Mouse (Mus musculus): ENCODE measurements around the gene Cox5b.
"Not testable (repeated sequence)": the region's sequence is repeated elsewhere in the genome, so short reads cannot be mapped to it uniquely, and the experiment has no call there.

Cox5b gene

GRCm38 (mm10) chr1:36691271-36692155 is at the start of gene Cox5b:
TSS of gene Cox5b (plus strand) at chr1:36691449.
- peak; percentile 98 for DNase-seq (ENCODE audit: low read depth)

- DNase-seq (ENCODE audit: low read depth): no peak
Observed at GRCm38 (mm10) chr1:36643957-36644614, 47.2 kb upstream of the Cox5b start.

GRCm38 (mm10) chr1:36644615-36645007 is 46.6 kb upstream of the Cox5b start:
- no peak for DNase-seq (ENCODE audit: low read depth)

- DNase-seq (ENCODE audit: low read depth): no peak
Observed at GRCm38 (mm10) chr1:36646285-36646684, 45.0 kb upstream of the Cox5b start.

- DNase-seq (ENCODE audit: low read depth): no peak
Observed at GRCm38 (mm10) chr1:36647631-36648030, 43.6 kb upstream of the Cox5b start.

- no peak for DNase-seq (ENCODE audit: low read depth)
Observed at GRCm38 (mm10) chr1:36655039-36655438, 36.2 kb upstream of the Cox5b start.

- no peak for DNase-seq (ENCODE audit: low read depth)
Observed at GRCm38 (mm10) chr1:36656233-36656632, 35.0 kb upstream of the Cox5b start.

GRCm38 (mm10) chr1:36657658-36658415 is 33.4 kb upstream of the Cox5b start:
- no peak for DNase-seq (ENCODE audit: low read depth)

- no peak for DNase-seq (ENCODE audit: low read depth)
Observed at GRCm38 (mm10) chr1:36658621-36659399, 32.4 kb upstream of the Cox5b start.

- DNase-seq (ENCODE audit: low read depth): no peak
Observed at GRCm38 (mm10) chr1:36664457-36664856, 26.8 kb upstream of the Cox5b start.

- no peak for DNase-seq (ENCODE audit: low read depth)
Observed at GRCm38 (mm10) chr1:36665165-36665723, 26.0 kb upstream of the Cox5b start.

- DNase-seq (ENCODE audit: low read depth): no peak
Observed at GRCm38 (mm10) chr1:36665934-36666333, 25.3 kb upstream of the Cox5b start.

- not testable (repeated sequence) for DNase-seq (ENCODE audit: low read depth)
Observed at GRCm38 (mm10) chr1:36668007-36668406, 23.2 kb upstream of the Cox5b start.

- peak; percentile 62 for DNase-seq (ENCODE audit: low read depth)
Observed at GRCm38 (mm10) chr1:36670256-36670655, 21.0 kb upstream of the Cox5b start.

GRCm38 (mm10) chr1:36671260-36671659 is 20.0 kb upstream of the Cox5b start:
- no peak for DNase-seq (ENCODE audit: low read depth)

GRCm38 (mm10) chr1:36672648-36673350 is 18.4 kb upstream of the Cox5b start:
- DNase-seq (ENCODE audit: low read depth): no peak

- DNase-seq (ENCODE audit: low read depth): no peak
Observed at GRCm38 (mm10) chr1:36674936-36675335, 16.3 kb upstream of the Cox5b start.

- DNase-seq (ENCODE audit: low read depth): no peak
Observed at GRCm38 (mm10) chr1:36680893-36681292, 10.4 kb upstream of the Cox5b start.

GRCm38 (mm10) chr1:36682620-36683355 is 8.5 kb upstream of the Cox5b start, which contains the start of gene Fam178b:
TSS of gene Fam178b (minus strand) at chr1:36683183.
- no peak for DNase-seq (ENCODE audit: low read depth)
